Mouse (Mus musculus) bone marrow macrophage, adult 2 months (primary cell): Measurements from ENCODE around the gene Wbp2. TPM values are rescaled to one million over a fixed set of nuclear protein-coding genes. Genes with fewer than 3 reads are reported as not detected.
"Not testable (repeated sequence)": the region's sequence is repeated elsewhere in the genome, so short reads cannot be mapped to it uniquely, and the experiment has no call there.

Experiments
- H3K27ac ChIP-seq: 2 replicates; pipeline ENCODE4 v1.5.1; 2012; ENCODE audit warnings: low read depth, low read length; ENCODE audit not compliant: insufficient read depth
- H3K4me1 ChIP-seq: 2 replicates; pipeline ENCODE4 v1.6.1; 2012; ENCODE audit warnings: low read length; ENCODE audit not compliant: control insufficient read depth, insufficient read depth
- H3K4me3 ChIP-seq: 2 replicates; pipeline ENCODE4 v1.5.1; 2012; ENCODE audit warnings: mild to moderate bottlenecking, low read length, moderate library complexity; ENCODE audit not compliant: insufficient read depth
- CTCF ChIP-seq: IDR thresholded peaks from 2 replicates; pipeline ENCODE4 v1.5.1; 2012; ENCODE audit warnings: low read depth, mild to moderate bottlenecking, low read length, moderate library complexity
- POLR2A ChIP-seq: IDR thresholded peaks from 2 replicates; pipeline ENCODE4 v1.6.1; 2012; ENCODE audit warnings: mild to moderate bottlenecking, low read depth, low read length, borderline replicate concordance
- polyA plus RNA-seq: library from polyadenylated mRNA; stranded (reverse); fragments of >200 nt; gene quantifications from 2 replicates; pipeline ENCODE4 v1.2.4, GENCODE M21; 2012; ENCODE audit not compliant: missing spikeins, insufficient read depth, insufficient read length

Gene Wbp2
- polyA plus RNA-seq, 1 experiment: 155 TPM

- TF ChIP-seq CTCF: no peak
- no peak for TF ChIP-seq POLR2A
- H3K4me1 ChIP-seq: peaks cover 23% of the 10 kb centered on the region
- no peak overlapping the region for H3K4me3 ChIP-seq
- H3K27ac ChIP-seq: no peak overlapping the region
These were observed 41.2 kb upstream of the Wbp2 start for GRCm38 (mm10) chr11:116127986-116128385.

DNA sequence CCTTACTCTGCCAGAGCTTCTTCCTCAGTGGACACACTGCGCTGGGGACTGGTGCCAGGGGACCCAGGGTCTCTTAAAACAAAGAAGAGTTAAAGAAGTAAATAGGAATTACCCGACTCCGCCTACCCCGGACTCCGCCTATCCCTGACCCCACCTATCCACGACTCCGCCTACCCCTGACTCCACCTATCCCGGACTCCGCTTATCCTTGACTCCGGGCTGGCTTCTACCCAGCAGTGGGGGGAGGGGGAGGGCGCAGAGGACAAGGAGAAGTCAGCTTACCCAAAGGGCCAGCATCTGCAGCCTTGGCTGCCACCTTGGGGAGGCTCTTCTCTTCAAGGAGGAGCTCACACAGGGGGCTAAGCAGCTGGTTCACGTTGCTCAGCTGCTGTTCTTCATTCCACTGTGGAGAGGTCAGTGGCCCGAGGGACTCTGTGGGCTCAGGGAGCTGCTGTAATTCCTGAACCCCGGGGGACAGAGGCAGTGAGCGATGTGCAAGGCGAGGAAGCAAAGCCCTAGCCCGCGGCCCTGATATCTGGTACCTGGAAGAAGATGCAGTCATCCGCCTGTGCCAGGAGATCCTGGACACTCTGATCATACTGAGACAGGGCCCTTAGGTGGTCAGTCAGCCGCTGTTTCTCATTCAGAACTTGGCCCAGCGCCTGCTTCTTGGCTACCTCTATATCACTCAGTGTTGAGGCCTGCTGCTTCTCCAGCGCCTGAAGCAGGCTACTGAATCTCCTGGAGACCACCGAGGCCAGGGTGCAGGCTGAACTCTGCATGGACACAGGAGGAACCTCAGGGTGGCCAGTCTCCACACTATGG, 40.6 kb upstream of the Wbp2 start, which contains the start of gene Trim47:
TSS of gene Trim47 (minus strand) at position 55 of the 825 bp plus-strand sequence.
- Histone ChIP-seq H3K27ac (no peak within 1 kb of the TSS), H3K4me1 (peaks cover 17% of the 10 kb centered on the region), H3K4me3 (no peak within 1 kb of the TSS)
- TF ChIP-seq CTCF: no peak
- TF ChIP-seq POLR2A: no peak

GRCm38 (mm10) chr11:116126261-116126660, 39.5 kb upstream of the Wbp2 start:
- no peak overlapping the region for H3K27ac ChIP-seq
- no peak overlapping the region for H3K4me3 ChIP-seq
- peaks cover 8% of the 10 kb centered on the region for H3K4me1 ChIP-seq
- TF ChIP-seq POLR2A (no peak), CTCF (no peak)

DNA sequence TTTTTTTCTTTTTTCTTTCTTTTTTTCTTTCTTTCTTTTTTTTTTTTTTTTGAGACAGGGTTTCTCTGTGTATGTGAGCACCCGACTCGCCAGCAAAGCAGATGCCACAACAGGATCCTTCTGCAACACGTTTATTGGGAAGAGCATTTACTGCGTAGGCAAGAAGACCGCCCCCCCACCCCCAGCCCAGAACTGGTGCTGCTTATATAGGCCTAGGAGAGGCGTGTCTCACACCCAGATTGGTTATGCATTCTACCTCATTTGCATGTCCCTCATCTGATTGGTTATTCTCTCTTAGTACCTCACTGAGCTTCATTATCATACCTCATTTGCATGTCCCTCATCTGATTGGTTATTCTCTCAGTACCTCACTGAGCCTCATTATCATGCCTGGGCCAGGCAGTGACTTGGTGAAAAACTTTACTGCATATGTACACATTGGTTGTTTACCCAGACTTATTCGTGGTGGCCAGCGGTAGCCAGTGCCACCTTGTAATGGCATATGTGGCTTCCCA, 35.0 kb upstream of the Wbp2 start:
- not testable (repeated sequence) for H3K27ac ChIP-seq, H3K4me3 ChIP-seq, H3K4me1 ChIP-seq

DNA sequence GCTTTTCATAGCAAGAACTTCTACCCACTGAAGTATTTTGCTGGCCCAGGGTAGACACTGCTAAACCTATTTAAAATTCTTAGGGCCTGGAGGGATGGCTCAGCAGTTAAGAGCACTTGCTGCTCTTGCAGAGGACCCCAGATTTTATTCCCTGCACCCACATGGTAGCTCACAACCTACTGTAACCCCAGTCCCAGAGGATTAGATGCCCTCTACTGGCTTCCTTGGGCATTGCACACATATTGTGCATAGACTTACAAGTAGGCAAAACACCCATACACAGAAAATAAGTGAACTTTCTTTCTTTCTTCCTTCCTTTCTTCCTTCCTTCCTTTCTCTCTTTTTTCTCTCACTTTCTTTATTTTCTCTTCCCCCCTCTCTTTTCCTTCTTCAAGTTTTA, 31.0 kb upstream of the Wbp2 start:
- no peak overlapping the region for H3K27ac ChIP-seq
- TF ChIP-seq CTCF: no peak
- TF ChIP-seq POLR2A: no peak
- no peak overlapping the region for H3K4me3 ChIP-seq
- H3K4me1 ChIP-seq: no peaks in the 10 kb centered on the region

DNA sequence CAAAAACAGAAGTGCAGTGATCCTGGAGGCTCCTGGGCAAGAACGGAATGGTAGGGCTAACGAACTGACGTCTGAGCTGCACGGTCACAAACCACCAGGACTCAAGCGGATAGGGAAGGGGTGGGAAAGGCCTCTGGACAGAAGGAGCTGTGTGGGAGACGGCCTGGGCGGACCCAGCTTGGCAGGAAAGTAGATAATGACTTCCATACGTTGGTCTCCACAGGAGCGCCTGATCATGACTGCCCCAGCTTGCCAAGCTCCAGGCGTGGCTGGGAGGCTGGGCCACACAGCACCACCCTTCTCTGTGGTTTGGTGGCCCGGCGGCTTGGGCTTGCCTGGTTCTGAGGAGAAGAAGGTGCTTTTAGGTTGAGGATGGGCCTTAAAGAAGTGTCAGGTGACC, 30.4 kb upstream of the Wbp2 start:
- peaks cover under 1% of the 10 kb centered on the region; the same call in 1 of the 2 replicates for H3K4me1 ChIP-seq
- TF ChIP-seq CTCF (no peak), POLR2A (no peak)
- H3K4me3 ChIP-seq: no peak overlapping the region
- no peak overlapping the region for H3K27ac ChIP-seq

DNA sequence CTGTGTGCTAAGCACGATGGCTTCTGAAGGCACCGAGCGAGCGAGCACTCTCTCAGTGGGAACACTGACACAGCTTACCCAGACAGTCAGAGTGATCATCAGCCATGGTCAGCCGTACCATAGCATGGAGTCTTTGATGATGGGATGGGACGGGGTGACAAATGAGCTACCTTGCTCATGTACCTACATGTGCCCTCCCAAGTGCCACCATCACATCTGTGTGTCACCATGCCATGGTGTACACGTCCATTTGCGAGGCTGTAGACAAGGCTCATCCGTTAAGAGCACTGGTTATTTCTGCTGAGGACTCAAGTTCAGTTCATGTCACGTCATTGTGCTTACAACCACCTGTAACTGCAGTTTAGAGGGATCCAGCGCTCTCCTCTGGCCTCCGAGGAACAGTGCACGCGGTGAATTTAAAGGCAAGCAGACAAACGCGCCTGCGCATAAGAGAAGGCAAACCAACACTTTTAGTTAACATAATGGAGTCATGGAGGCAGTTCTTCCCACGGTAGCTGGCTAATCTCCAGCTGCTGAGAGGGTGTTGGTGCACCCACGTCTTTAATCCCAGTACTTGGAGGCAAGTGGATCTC, 24.9 kb upstream of the Wbp2 start:
- H3K27ac ChIP-seq: peak overlapping the region; percentile 99; the same call in 1 of the 2 replicates
- H3K4me3 ChIP-seq: no peak overlapping the region

DNA sequence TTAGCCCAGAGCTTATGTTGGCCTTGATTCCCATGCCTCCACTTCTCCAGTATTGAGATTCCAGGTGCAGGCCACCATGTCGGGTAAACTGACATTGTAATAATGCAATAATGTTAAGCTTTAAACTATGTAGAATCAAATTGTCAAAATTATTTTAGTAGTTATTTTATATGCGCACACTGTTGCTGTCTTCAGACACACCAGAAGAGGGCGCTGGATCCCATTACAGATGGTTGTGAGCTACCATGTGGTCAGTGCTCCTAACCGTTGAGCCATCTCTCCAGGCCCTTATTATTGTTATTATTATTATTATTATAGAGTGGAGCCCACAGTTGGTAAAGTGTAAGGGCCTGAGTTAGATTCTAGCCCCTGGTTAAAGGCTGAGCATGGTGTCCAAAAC, 24.3 kb upstream of the Wbp2 start:
- peak overlapping the region; percentile 99 for H3K27ac ChIP-seq
- H3K4me3 ChIP-seq: peak overlapping the region; percentile 90
- TF ChIP-seq CTCF: peak; percentile 28; the same call in 1 of the 2 replicates
- no peak for TF ChIP-seq POLR2A
- peaks cover 23% of the 10 kb centered on the region for H3K4me1 ChIP-seq

More for the DNA sequence above, 24.9 kb upstream of the Wbp2 start:
- peaks cover 23% of the 10 kb centered on the region for H3K4me1 ChIP-seq
- TF ChIP-seq CTCF (peak; percentile 8; the same call in 1 of the 2 replicates), POLR2A (no peak)

DNA sequence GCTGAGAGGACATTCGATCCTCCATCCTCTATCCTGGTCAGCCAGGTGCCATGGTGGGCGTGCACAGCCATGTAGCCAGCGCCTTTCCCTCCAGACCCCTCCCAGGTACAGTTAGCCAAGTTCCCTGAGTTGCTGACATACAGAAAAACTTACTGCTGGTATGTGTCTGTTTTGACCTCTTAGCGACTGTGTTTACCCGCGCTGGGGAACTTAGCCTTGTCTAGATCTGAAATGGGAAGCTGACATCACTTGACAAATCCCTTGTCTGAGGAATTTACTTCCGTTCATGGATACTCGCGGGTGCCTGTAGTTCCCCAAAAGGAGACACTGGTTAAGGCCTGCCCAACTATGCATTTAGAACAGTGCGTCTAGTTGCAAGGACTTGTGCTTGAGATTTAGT, 23.7 kb upstream of the Wbp2 start:
- TF ChIP-seq POLR2A (no peak), CTCF (no peak)
- peaks cover 23% of the 10 kb centered on the region for H3K4me1 ChIP-seq
- peak overlapping the region; percentile 99 for H3K27ac ChIP-seq
- peak overlapping the region; percentile 90 for H3K4me3 ChIP-seq

DNA sequence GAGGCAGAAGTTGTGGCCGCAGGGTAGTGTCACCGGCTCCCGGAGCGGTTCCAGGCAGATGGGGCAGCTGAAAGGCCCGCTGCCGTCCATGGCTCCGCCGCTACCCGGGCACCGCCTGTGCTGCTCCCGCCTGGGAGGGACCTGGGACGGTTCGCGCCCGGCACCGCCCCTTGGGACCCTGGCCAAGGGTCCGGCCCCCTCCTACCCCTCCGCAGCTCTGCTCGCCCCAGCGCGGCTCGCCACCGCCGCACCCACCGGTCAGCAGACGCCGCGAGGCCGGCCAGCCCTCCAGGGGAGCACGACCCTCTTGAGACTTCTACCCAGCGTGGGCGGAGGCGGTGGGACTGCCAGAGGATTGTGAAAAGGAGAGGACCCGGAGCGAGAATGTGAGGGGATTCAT, 23.3 kb upstream of the Wbp2 start:
- H3K4me3 ChIP-seq: peak overlapping the region; percentile 90
- TF ChIP-seq POLR2A: no peak
- no peak for TF ChIP-seq CTCF
- peak overlapping the region; percentile 99 for H3K27ac ChIP-seq
- H3K4me1 ChIP-seq: peaks cover 23% of the 10 kb centered on the region
